Mouse (Mus musculus) cerebellum, adult 8-10 months (tissue): Measurements from ENCODE around the gene Speer3.
"Not testable (repeated sequence)": the region's sequence is repeated elsewhere in the genome, so short reads cannot be mapped to it uniquely, and the experiment has no call there.

Source experiments
- DNase-seq: peaks from one replicate; pipeline ENCODE4 v3.0.0; 2022

Gene Speer3

GRCm38 (mm10) chr5:13791319-13791718 is at the start of gene Speer3:
TSS of gene Speer3 (plus strand) at chr5:13791619.
- no peak for DNase-seq

- DNase-seq = not testable (repeated sequence)
These were observed 19.1 kb downstream of the Speer3 start for GRCm38 (mm10) chr5:13810496-13810895.

- no peak for DNase-seq
These were observed 33.7 kb downstream of the Speer3 start for GRCm38 (mm10) chr5:13825108-13825507.

- no peak for DNase-seq
These were observed 35.3 kb downstream of the Speer3 start for GRCm38 (mm10) chr5:13826708-13827107.

- DNase-seq = no peak
These were observed 52.9 kb downstream of the Speer3 start for GRCm38 (mm10) chr5:13844317-13844716.
